Mouse (Mus musculus) adrenal gland, adult 2 months (tissue): ENCODE results near the gene Hs3st1. TPM values are rescaled to one million over a fixed set of nuclear protein-coding genes. Genes with fewer than 3 reads are reported as not detected.
"Not testable (repeated sequence)": the region's sequence is repeated elsewhere in the genome, so short reads cannot be mapped to it uniquely, and the experiment has no call there.

Experiments used
- DNase-seq: peaks from one replicate; pipeline ENCODE4 v3.0.0; 2021
- long read RNA-seq: library from polyadenylated mRNA; stranded (forward); transcript quantifications from one replicate; pipeline ENCODE4 v2.0.0, GENCODE M21; 2021
- polyA plus RNA-seq: library from polyadenylated mRNA; depleted of rRNA; stranded (reverse); fragments of >200 nt; gene quantifications from 2 replicates; pipeline ENCODE4 v1.2.3, GENCODE M21; 2012; rRNA removed
- total RNA-seq, 2 experiments: library from RNA; stranded (reverse); gene quantifications; 2 replicates each; pipeline ENCODE4 v1.2.3; 2021

Hs3st1 gene
- total RNA-seq (10 to 100 TPM; 13.3 to 17.6 TPM), polyA plus RNA-seq (26.1 and 30.6 TPM in 2 replicates)
- long read RNA-seq, transcript Hs3st1-201 (2 exons, 1,684 nt), result major isoform, 9 of 9 reads
- long read RNA-seq, partial matches to known transcripts, result 0 of 9 reads
- long read RNA-seq, other reads (novel, unspliced or antisense), result 0 of 9 reads

DNA sequence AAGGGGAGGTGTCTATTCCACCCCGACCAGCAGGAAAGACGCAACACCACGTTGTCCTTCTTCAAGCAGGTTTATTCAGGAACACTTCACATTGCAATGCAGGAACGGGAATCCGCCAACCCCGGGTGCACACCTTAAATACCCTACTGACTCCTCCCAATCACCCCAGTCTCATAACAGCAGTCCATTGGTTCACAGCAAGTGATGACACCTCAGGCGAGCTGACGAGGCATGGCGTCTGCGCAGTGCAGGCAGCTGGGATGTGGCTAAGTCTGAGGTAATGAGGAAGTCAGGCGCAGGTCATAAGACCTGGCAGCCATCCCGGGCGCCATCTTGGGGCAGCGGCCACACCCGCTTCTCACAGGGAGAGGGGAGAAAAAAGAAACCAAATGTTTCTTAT lies at the start of gene Hs3st1:
Gene Hs3st1 (minus strand): TSS at position 101 of the 400 bp plus-strand sequence.
- not testable (repeated sequence) for DNase-seq

GRCm38 (mm10) chr5:39804663-39805062 lies 49.4 kb upstream of the Hs3st1 start:
- DNase-seq, result no peak

DNA sequence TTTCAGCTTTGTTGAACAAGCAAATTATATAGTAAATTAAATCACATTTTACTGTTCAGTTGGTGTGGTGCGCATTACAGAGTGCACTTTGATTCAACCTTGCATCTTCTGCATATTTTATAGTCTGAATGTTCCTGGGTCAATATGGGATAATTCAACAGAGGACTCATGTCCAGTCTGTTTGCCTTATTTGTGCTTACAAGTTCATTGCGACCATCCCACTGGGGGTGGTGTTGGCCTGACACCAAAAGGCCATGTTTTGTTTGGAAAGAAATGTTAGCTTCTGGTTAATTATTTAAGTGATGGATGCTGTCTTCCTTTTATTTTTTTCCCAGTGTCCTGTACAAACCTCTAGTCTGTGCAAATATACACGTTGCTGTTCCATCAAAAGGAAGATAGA lies 48.7 kb upstream of the Hs3st1 start:
- no peak for DNase-seq

DNA sequence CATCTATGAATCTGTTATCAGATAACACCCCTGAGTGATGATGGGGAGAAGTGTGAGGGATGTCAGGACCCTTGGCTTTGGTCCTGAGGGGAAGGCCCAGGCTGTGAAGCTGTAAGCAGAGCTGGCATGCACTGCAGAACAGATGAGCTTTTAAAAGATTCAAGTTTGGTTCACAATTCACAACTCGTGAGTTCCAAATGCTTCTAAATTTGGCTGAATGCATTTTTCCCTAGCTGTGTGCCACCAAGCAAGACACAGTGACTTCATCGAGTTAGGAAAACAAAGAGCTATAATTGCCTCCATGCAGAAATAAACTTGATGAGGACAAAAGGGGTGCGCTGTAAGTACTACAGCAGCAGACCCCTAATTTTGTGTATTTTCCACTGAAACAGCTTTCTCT lies 48.2 kb upstream of the Hs3st1 start:
- DNase-seq, result no peak

GRCm38 (mm10) chr5:39802110-39802509 lies 46.8 kb upstream of the Hs3st1 start:
- DNase-seq, result no peak

DNA sequence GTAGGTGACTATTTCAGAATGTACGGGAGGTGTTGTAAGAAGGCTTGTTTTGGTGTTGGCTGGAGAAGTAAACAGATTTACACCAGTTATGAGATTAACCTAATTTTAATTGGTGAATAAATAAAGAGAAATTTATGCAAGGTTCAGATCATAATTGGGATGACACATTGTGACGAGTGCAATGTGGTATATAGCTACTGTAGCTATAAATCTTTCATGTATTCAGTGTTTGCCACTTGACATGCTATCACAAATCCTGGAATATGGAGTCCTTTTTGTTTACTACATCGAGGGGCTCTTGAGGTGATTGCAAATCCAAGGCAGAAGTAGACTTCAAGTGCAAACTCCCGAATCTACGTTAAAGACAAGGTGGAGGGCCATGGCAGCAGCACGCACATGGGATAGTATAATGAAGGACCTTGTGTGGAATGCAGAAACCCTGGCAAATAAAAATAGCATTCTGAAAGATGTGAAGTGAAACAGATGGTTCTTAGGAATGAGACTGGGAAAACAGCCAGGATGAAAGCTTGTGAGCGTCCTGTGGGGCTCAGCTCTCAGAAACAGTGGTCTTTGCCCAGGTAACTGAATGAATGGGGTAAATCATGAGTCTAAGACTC lies 21.9 kb upstream of the Hs3st1 start:
- no peak for DNase-seq

GRCm38 (mm10) chr5:39771680-39772348 lies 16.5 kb upstream of the Hs3st1 start:
- DNase-seq, result peak; percentile 10

DNA sequence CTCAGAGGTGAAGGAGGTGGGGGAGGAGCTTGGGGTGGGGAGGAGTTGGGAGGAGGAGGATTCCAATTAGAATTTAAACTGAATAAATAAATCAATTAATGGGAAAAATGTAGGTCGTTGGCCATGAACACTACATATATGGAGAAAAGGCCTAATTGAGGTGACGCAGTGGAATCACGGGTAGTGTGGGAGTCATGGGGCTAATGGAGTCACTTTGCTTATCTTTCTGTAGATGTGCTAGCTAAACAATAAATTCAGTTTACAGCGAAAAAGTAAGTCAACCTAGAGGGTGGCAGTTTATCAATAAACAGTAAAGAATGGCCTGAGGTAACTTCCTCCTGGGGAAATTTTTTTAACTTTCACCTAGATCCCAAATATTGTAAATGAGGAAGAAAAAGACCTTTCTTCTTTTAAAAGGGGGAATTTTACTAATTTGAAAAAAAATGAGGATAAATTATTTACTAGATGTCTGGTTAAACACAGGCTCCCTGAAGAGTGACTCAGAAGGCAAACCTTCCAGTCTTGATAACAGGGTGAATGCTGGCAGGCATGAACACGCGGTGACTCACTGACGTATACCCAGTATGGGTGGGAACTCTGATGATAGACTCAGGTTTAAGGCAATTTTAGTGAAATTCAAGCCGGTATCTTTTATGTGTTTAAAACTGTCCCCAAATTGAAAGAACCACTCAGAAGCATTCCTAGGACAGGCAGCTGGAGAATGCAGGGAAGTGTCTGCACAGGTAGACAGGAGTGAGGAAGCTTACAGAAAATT lies 6.6 kb upstream of the Hs3st1 start:
- DNase-seq, result peak; percentile 66

GRCm38 (mm10) chr5:39758890-39759475 lies 3.7 kb upstream of the Hs3st1 start:
- no peak for DNase-seq

DNA sequence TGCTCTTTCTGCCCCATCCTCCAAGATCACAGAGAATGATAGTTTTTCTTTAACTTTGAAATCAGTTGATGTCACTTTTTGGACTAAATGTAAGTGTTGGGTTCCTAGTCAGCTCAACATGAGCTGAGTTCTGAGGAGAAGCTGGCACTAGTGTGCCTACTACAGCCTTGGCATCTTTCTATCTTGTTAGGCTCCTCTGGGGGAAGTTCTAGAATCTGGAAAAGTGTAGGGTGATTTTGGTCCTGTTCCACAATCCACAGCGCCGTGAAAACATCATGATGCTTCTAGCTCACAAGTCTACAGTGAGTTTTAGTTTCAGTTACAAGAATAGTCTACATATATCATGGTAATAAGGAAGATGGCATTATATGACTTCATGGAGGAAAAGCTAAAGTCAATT lies 18.4 kb downstream of the Hs3st1 start:
- DNase-seq, result no peak

GRCm38 (mm10) chr5:39733750-39734443 lies 21.4 kb downstream of the Hs3st1 start:
- no peak for DNase-seq

- DNase-seq, result no peak
These were observed 22.1 kb downstream of the Hs3st1 start for GRCm38 (mm10) chr5:39733013-39733749.

DNA sequence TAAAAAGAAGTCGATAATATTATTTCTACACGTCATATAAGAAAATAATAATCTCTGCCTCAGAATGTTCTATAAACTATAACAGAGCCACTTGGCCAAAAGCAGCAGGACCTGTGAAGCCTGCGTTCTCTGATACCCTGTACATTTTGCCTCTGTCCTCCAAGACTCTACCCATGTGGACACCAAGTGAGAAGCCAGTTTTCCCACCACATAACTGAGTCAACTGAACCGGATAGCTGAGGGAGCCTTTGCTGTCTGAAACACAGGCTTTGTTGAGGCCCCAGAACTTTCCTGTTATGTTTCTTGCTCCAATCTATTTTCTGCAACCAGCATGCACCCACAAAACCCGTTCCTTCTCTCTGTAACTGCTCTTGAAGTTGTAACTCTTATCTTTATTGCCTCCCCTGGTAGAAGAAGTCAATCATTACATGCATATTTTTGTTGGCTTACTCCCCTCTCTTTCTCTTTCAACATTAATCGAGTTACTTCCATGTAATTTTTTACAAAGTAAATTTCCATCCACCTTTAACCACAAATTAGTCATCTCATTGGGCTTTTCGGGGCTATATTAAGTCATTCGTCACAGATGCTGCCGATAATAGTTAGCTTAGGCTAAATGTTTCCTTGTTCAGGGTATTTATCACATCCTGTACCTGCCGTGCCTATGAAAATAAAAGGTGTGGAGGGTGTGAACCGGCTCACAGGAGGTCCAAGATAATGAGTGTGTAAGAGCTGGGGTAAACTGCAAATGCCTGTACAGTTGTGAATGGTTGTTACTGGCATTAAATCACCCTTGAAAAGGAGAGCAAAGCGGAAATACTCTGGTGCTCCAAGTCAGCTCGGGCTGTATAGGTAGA lies 39.4 kb downstream of the Hs3st1 start:
- no peak for DNase-seq

GRCm38 (mm10) chr5:39715193-39715592 lies 40.1 kb downstream of the Hs3st1 start:
- peak; percentile 22 for DNase-seq

DNA sequence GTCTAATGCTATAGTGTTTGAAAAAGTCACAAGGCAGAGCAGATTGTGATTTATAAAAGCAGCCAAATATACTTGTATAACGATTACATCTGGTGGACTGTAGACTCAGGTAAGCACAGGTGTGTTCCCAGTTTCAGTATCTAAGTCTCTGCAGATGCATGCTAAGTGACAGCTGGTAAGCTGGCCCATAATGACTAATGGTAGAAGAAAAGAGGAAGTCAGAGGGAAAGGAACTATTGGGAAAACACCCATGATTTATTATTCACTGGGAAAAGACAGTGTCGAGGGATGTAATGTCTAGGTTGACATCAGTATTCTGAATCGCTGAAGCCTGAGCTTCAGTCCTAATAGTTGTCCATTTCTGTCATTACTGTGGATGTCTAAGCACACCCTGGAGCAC lies 49.7 kb downstream of the Hs3st1 start:
- DNase-seq, result no peak

DNA sequence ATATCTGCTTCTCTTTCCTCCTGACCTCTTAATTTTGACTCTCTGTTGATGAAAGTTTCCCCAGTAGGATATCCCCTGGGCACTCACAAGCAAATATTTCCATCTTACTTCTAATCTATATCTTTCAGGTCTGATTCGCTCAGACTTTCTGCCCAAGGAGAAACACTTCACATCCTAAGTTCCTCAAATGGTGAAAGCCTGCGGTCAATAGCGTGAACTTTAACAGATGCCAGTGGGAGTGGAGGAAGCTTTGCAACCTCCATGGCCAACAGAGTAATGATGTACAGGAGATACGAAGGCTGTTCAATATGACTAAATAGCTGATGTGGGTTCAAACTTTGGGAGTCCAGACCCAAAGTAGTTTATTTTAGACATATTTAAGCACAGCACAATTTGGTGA lies 94.4 kb downstream of the Hs3st1 start:
- DNase-seq, result no peak

DNA sequence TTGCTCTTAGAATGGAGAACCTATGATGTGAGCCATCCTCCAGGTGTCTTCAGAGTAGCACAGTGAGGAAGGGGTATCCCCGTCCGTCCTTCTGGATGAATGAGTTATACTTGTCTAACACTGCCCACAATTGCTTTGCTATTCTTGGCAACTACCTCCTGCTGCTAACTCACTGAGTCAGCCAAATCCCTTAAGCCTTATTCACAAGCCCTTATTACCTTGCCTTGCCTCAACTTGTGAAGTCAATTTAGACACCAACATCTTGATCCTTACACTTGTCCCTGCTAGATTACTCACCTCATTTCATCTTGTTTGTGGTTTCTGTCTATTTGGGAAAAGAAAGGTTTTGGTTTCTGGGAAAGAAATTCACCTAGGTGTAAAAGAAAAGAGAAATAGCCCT lies 95.9 kb downstream of the Hs3st1 start:
- DNase-seq, result no peak

DNA sequence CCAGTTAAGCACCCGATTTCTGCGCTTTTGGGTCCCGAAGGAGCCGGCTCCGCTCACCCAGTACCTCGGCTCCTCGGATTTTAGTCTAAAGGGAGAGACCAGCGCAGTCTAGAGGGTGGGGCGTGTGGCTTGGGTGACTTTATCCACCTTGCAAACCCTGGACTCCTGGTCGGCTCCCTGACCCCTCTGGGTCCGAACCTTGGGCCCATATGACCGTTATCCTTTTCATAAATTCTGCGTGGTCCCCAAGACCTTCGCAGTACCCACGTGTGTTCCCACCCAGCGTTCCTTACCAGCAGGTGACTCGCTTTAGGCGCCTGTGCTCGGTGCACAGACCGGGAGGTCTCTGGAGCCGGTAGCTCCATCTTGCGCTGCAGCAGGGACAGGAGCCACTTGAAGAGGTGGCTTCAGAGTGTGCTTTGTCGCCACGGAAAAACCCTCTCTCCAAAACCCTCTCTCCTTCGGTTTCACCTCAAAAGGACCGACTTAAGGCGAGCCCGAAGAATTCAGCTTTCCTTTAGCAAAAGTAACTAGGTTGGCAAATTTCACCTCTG lies 110.4 kb downstream of the Hs3st1 start:
- DNase-seq, result peak; percentile 60

- peak; percentile 97 for DNase-seq
These were observed 111.1 kb downstream of the Hs3st1 start for GRCm38 (mm10) chr5:39643924-39644826.
